Mouse (Mus musculus) kidney, adult 18-20 months (tissue): ENCODE results near the gene Lsm11.

Source experiments
- DNase-seq: peaks from one replicate; pipeline ENCODE4 v3.0.0; 2021

Gene Lsm11

GRCm38 (mm10) chr11:45926640-45927082 lies 18.1 kb downstream of the Lsm11 start:
- DNase-seq, result peak; percentile 85

- no peak for DNase-seq
Observed at GRCm38 (mm10) chr11:45925436-45925835, 19.3 kb downstream of the Lsm11 start.

DNA sequence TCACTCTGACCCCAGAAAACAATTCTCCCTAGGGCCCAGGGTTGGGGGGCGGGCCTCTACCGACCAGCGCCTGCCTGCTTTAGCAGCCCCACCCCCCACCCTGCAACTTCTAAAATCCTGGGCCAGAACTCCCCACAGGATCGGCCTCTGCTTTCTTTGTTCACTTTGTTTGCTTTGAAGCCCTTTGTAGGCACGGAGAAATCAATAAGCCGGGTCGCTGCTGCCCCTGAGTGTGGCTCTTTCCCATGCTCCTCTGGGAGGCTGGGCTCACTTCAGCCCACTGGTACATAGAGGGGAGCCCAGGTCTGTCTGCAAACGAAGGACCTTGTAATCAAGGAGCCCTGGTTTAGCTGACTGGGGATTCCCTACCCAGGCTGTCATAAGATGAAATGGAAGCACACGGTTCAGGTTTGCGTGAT lies 23.2 kb downstream of the Lsm11 start:
- no peak for DNase-seq

DNA sequence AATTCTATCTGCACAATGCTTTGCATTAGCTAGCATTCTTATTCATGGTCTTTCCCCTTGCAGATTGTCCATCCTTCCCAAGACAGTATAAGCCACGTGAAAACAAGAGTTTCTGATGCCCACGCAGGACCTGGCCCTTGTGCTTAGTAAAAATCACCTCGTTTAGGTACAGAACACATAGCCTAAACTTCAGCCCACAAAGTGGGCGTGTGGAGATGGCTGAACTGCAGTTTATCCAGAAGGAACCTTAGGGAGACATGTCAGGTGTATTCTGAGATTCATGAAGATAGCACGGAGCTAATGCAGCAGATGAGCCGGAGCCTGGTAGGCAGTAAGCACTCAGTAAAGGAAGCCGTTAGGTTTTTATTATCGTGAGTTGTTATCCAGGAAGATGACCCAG lies 23.7 kb downstream of the Lsm11 start:
- no peak for DNase-seq

DNA sequence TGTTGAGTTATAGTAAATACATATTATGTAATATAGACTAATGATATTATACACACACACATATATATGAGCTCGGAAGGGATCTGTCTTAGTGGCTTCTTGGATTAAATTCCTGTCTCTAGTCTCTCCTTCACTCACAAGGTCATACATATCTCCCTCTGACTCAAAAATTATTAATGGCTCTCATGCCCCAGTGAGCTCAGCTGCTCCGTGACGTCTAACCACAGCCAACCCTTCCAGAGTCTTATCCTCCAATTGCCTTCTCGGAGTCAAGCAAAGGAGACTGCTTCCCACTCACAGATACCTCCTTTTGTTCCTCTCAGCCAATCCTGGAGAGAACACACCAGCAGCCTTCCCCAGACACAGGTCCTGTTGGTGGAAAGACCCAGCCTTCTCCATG lies 25.9 kb downstream of the Lsm11 start:
- DNase-seq, result no peak

DNA sequence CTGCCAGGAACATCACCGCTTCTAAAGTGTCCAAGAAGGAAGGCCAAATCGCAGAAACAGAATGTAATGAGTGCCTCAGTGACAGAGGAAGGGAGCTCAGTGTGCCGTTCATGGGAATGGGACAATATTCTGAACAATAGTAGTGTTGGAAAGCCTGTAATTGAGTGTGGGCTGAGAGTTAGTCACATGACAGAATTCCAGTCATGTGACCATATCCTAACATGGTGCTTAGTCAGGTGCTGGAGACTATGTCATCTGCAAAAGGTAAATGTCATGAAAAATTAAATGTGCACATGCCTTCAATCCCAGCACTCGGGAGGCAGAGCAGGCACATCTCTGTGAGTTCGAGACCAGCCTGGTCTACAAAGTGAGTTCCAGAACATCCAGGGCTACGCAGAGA lies 26.7 kb downstream of the Lsm11 start:
- no peak for DNase-seq

GRCm38 (mm10) chr11:45916196-45916595 lies 28.5 kb downstream of the Lsm11 start:
- no peak for DNase-seq

- no peak for DNase-seq
Observed at GRCm38 (mm10) chr11:45910701-45911100, 34.0 kb downstream of the Lsm11 start.

DNA sequence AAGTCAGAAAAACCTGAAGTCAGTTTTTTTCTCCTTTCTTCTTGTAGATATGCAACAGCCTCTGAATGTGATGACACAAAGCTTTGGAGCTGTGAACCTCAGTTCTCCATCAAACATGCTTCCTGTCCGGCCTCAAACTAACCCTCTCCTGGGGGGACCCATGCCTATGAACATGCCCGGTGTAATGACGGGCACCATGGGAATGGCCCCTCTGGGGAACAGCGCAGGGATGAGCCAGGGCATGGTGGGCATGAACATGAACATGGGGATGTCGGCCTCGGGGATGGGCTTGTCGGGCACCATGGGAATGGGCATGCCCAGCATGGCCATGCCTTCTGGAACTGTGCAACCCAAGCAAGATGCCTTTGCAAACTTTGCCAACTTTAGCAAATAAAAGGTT lies 35.8 kb downstream of the Lsm11 start:
- DNase-seq, result no peak

GRCm38 (mm10) chr11:45908070-45908469 lies 36.7 kb downstream of the Lsm11 start:
- DNase-seq, result no peak

DNA sequence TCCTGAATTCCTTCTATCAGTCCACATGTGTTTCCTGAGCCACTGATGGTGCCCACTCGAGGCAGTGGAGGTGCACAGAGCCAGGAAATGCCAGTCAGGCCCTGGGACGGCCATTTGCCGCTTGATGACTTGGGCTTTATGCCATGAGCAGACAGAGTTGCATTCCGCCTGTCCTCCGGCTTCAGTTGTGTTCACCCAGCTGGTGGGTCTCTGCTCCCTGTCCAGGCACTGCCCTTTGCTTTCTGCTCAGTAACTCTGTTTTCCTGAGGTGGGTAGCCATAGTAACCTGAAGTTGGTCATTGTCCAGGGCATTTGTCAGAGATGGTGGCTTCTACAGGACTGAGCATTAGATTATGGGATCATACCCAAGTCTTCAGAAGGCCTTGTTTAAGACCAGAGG lies 37.4 kb downstream of the Lsm11 start:
- DNase-seq, result no peak

- no peak for DNase-seq
Observed at GRCm38 (mm10) chr11:45906109-45906786, 38.5 kb downstream of the Lsm11 start.

- DNase-seq, result no peak
Observed at GRCm38 (mm10) chr11:45900233-45901015, 44.3 kb downstream of the Lsm11 start.

GRCm38 (mm10) chr11:45897392-45897791 lies 47.3 kb downstream of the Lsm11 start:
- DNase-seq, result no peak

GRCm38 (mm10) chr11:45892861-45893360 lies 51.8 kb downstream of the Lsm11 start:
- no peak for DNase-seq

- no peak for DNase-seq
Observed at GRCm38 (mm10) chr11:45890423-45890822, 54.3 kb downstream of the Lsm11 start.

DNA sequence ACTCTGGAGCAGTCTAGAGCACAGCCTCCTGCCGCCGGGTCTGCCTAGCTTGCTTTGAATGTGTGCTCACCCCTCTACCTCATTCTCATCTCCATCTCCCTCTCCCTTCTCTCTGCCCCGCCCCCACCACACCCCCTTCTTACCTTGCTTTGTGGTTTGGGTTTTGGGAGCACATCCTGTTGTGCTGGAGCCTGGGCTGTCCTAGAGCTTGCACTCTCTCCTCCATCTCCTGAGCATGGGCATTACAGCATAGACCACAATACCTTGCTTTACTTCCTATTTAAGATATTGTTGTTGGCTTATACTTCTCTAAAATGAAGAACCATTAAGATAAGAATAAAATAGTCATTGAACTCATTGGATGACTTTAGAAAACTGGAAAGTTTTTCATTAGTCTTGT lies 54.8 kb downstream of the Lsm11 start:
- DNase-seq, result no peak

GRCm38 (mm10) chr11:45888471-45889030 lies 56.2 kb downstream of the Lsm11 start:
- no peak for DNase-seq

- no peak for DNase-seq
Observed at GRCm38 (mm10) chr11:45886596-45886995, 58.1 kb downstream of the Lsm11 start.

DNA sequence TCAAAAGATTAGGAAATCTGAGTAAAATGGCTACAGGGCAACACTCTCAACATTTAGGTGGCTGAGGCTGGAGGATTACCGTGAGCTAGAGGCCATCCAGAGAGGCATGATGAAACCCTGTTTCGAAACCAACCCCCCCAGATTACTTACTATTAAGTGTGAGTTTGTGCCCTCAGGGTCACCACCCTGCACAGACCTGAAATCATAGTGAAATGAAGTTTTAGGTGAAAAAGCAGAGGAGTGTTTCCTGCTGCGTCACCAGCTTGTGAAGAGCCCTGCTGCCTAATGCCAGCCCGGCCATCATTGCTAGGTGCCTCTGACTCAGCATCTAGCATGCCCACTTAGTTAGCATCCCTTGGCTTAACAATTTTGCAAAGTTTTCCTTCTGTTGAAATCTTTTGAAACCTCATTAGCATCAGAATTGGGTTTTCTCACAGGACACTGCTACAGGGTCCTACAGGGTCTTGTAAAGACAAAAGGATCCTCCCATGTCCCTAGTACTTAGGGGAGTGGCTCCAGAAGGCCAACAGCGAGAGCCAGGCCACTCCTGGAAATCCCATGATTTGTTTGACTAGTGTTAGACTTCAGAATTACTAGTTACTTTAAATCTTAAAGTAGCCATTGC lies 59.0 kb downstream of the Lsm11 start:
- DNase-seq, result no peak

GRCm38 (mm10) chr11:45884029-45884428 lies 60.7 kb downstream of the Lsm11 start:
- DNase-seq, result no peak

DNA sequence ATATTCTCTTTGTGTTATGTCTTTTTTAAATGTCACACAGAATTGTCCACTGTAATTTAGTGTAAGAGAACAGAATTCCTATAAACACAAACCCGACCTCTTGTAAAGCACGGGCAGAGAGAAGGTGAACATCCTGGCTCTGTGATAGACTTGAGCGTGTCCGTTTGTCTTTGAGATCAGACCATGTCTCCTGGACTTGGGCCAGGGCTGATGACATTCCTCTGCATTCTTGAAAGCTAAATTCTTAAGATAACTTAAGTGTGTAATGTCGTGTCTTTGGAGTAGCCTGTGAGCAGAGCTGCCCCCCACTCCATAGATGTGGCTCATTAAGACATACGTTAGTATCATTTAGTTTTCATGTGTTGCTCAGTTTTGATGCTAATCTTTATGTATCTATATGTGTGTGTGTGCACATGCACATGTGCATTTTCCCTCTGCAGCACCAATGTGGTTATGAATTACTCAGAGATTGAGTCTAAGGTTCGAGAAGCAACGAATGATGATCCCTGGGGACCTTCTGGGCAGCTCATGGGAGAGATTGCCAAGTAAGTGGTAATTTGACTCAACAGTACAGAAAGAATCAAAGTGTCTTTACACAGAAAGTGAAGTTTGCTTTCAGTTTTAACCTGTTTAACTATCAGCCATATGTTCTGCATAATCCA lies 61.3 kb downstream of the Lsm11 start:
- no peak for DNase-seq

- DNase-seq, result no peak
Observed at GRCm38 (mm10) chr11:45881683-45882068, 63.1 kb downstream of the Lsm11 start.
